Mouse (Mus musculus) hindbrain, embryonic 12.5 days (tissue): ENCODE measurements around the gene Flt3l. TPM values are rescaled to one million over a fixed set of nuclear protein-coding genes. Genes with fewer than 3 reads are reported as not detected.
A peak's percentile ranks its signal among the peaks of the same experiment; 100 is the strongest.
"Not testable (repeated sequence)": the region's sequence is repeated elsewhere in the genome, so short reads cannot be mapped to it uniquely, and the experiment has no call there.

Experiments used
- ATAC-seq: fragments of 200-750 bp; cut with Nextera tagmentation; 2 replicates; pipeline ENCODE4 v1.8.0; 2017; ENCODE audit warnings: moderate TSS enrichment; ENCODE audit not compliant: low FRiP score
- H3K27ac ChIP-seq: fragments of 300-500 bp; sonication (generic); 2 replicates; pipeline ENCODE4 v1.5.1; 2016; ENCODE audit warnings: mild to moderate bottlenecking
- H3K27me3 ChIP-seq: fragments of 300-500 bp; sonication (generic); 2 replicates; pipeline ENCODE4 v1.6.1; 2016; ENCODE audit warnings: mild to moderate bottlenecking
- H3K36me3 ChIP-seq: fragments of 300-500 bp; sonication (generic); 2 replicates; pipeline ENCODE4 v1.6.1; 2016; ENCODE audit warnings: mild to moderate bottlenecking
- H3K4me1 ChIP-seq: fragments of 300-500 bp; sonication (generic); 2 replicates; pipeline ENCODE4 v1.6.1; 2016
- H3K4me2 ChIP-seq: fragments of 300-500 bp; sonication (generic); replicated peaks from 2 replicates; pipeline ENCODE4 v1.6.1; 2016; ENCODE audit warnings: mild to moderate bottlenecking
- H3K4me3 ChIP-seq: fragments of 300-500 bp; sonication (generic); 2 replicates; pipeline ENCODE4 v1.5.1; 2016; ENCODE audit warnings: mild to moderate bottlenecking
- H3K9ac ChIP-seq: fragments of 300-500 bp; sonication (generic); 2 replicates; pipeline ENCODE4 v1.6.1; 2016; ENCODE audit warnings: mild to moderate bottlenecking, moderate library complexity
- H3K9me3 ChIP-seq: fragments of 300-500 bp; sonication (generic); replicated peaks from 2 replicates; pipeline ENCODE4 v1.6.1; 2016; ENCODE audit warnings: mild to moderate bottlenecking
- WGBS: fragments of 180-500 bp; shearing (Covaris S2); methylation state at CpG from one replicate; pipeline ENCODE4 v1.1.7; 2016; 5-methylcytosine and 5-hydroxymethylcytosine counted together
- polyA plus RNA-seq: library from polyadenylated mRNA; unstranded; fragments of >200 nt; fragmentation: Nextera tagmentation; extraction: Ambion mirVana; gene quantifications from 2 replicates; pipeline ENCODE4 v1.2.1, GENCODE M21; 2016

Flt3l gene
- polyA plus RNA-seq, 1 experiment from 2014 or later = 1.6 TPM

DNA sequence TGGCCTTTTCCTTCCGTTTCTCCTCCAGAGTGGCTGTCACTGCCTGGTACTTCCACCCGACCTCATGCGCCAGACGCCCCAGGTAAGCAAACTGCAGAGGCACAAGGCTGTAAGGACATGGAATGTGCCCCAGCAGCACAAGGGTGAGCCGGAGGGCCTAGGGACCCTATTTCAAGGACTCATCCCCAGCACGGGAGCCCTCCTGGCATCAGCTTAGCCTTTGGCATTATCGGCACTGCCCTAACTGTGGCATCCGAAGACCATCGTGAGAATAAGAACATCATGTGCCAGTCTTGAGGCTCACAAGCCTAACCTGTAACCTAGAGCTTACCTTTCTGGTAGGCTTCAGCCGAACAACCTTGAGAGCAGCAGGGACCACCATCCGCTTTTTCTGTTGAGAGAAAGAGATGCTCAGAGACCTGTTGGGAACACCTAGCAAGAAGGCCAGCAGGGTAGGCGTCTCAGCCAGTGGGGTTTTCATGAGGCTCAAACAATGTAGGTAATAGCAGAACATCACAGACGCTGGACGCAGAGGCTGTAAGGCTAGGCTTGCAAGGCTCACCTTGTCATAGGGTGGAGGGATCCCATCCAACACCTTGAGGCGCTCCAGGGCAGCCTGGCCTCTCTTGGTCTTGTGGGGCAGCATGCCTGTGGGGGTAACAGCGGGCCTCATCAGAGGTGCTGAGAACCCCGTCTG, 9.9 kb downstream of the Flt3l start:
- no peaks in the 10 kb centered on the region for H3K27me3 ChIP-seq
- peaks cover 42% of the 10 kb centered on the region for H3K36me3 ChIP-seq
- peak overlapping the region; percentile 97 for H3K4me2 ChIP-seq
- H3K4me1 ChIP-seq = peaks cover 51% of the 10 kb centered on the region
- 77% methylated on average over 17 of the region's 17 CpGs for WGBS
- no peak for ATAC-seq
- no peaks in the 10 kb centered on the region for H3K9me3 ChIP-seq
- peak overlapping the region; percentile 98 for H3K9ac ChIP-seq
- peak overlapping the region; percentile 87 for H3K4me3 ChIP-seq
- peak overlapping the region; percentile 88 for H3K27ac ChIP-seq

DNA sequence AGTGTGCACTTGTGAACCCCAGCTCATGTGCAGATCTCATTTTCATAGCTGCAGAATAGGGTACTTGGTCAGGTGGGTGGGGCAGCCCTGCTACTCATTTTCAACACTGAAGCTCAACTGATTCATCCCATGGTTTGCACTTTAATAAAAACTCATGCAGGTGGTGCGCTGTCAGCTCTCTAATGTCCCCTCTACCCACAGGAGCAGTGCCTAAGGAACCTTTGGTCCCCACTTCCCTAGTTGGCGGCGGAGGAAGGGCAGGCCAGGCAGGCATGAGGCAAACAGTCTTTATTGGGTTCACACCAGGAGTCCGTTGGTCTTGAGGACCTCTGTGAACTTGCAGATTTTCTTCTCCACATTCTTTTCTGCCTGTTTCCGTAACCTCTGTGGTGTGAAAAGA, 10.6 kb downstream of the Flt3l start:
- H3K9ac ChIP-seq, H3K9me3 ChIP-seq, H3K4me3 ChIP-seq, ATAC-seq, H3K27me3 ChIP-seq: not testable (repeated sequence)
- H3K4me1 ChIP-seq = peaks cover 52% of the 10 kb centered on the region
- H3K36me3 ChIP-seq = peaks cover 48% of the 10 kb centered on the region
- WGBS = 52% methylated on average over 5 of the region's 5 CpGs
- H3K4me2 ChIP-seq = peak overlapping the region; percentile 44; the same call in 1 of the 2 replicates
- H3K27ac ChIP-seq = peak overlapping the region; percentile 77; the same call in 1 of the 2 replicates

DNA sequence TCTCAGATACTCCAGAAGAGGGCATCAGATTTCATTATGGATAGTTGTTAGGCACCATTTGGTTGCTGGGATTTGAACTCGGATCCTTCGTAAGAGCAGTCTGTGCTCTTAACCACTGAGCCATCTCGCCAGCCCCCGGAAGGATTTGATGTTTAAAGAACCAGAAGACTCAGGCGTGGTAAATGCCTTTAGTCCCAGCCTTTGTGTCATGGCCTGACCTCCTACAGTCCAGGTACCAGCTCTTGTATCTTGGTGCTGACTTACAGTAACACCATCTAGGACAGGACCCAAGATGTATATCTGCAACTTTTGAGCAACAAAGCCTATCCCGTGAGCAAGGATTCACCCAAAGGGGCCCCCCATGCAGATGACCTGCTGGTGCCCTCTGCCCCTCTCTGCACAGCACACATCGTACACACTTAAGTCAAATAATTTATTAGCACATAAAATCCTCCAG, 11.1 kb downstream of the Flt3l start:
- no peak for ATAC-seq
- H3K27ac ChIP-seq = peak overlapping the region; percentile 77
- 21% methylated on average over 7 of the region's 7 CpGs for WGBS
- peaks cover 53% of the 10 kb centered on the region for H3K36me3 ChIP-seq
- peak overlapping the region; percentile 6; the same call in 1 of the 2 replicates for H3K9ac ChIP-seq
- no peaks in the 10 kb centered on the region for H3K27me3 ChIP-seq
- H3K4me3 ChIP-seq = peak overlapping the region; percentile 90; the same call in 1 of the 2 replicates
- H3K4me2 ChIP-seq = peak overlapping the region; percentile 44
- H3K4me1 ChIP-seq = peaks cover 50% of the 10 kb centered on the region
- no peaks in the 10 kb centered on the region for H3K9me3 ChIP-seq

DNA sequence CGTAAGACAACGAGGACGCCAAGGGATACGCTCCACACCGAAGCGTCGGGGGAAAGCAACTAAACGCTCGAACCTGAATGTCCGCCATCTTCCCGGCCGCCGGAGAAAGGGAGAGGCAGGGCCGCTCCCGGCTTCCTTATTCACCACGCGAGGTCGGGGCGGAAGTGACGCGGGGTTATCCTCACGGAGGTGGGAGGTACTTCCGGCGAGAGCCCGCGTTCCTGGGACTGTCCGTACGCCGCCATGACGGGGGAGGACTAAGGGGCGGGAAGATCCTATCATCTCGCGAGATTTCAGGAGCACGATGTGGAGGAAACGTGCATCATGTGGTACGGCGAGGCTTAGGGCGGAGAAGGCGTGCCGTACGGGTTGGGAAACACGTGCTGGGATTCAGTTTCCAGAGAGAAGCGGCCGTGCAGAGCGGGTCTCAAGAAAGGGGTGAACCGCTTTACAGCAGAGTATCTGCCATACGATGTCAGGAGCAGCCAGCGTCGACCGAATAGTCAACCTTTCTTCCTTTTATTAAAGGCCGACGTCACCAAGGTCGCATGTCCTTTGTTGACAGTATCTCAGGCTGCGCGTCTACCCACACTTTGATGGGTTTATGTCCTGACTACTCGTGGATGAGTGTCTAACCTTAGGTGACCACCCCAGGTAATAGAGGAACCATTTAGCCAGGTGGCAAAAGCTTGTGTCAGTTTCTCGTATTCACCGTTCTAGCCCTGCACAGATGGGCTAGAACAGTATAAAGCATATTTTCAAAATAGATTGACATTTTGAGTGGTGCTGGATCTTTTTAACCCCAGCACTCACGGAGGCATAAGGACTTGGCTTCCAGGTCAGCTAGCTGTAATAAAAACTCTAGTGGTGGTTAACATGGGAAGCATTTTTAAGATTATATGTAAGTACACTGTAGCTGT, 11.7 kb downstream of the Flt3l start, which contains the start of gene Rps11:
Rps11 (minus strand) TSS at position 216 of the 920 bp plus-strand sequence.
- Histone ChIP-seq H3K9me3 (no peaks in the 10 kb centered on the region), H3K36me3 (peaks cover 60% of the 10 kb centered on the region), H3K9ac (peak within 1 kb of the TSS; percentile 98), H3K27me3 (no peaks in the 10 kb centered on the region), H3K4me3 (peak within 1 kb of the TSS; percentile 90), H3K27ac (peak within 1 kb of the TSS; percentile 83), H3K4me2 (peak within 1 kb of the TSS; percentile 90), H3K4me1 (peaks cover 45% of the 10 kb centered on the region)
- ATAC-seq = peak; percentile 87
- WGBS = 2% methylated on average over 59 of the region's 59 CpGs

DNA sequence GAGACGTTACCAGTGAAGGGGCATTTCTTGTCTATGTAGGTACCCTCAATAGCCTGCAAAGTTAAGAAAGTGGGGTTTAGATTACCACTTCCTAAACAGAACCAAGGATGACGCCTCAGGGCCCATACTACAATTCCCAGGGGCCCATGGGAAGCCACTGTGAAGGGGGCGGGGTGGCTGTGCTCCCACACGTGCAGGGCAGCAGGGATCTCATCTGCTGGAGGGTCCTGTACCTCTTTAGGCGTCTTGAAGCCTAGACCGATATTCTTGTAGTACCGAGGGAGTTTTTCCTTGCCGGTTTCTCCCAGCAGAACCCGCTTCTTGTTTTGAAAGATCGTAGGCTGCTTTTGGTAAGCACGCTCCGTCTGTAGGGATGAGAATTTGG, 13.1 kb downstream of the Flt3l start:
- Histone ChIP-seq H3K9ac (peak overlapping the region; percentile 98), H3K36me3 (peaks cover 71% of the 10 kb centered on the region), H3K4me3 (peak overlapping the region; percentile 90), H3K27ac (0 out of 2 replicates have a peak overlapping the region, but pooled peaks have one; percentile 83), H3K27me3 (no peaks in the 10 kb centered on the region), H3K4me2 (peak overlapping the region; percentile 90), H3K9me3 (no peaks in the 10 kb centered on the region), H3K4me1 (peaks cover 43% of the 10 kb centered on the region)
- WGBS = 26% methylated on average over 12 of the region's 12 CpGs
- no peak for ATAC-seq

DNA sequence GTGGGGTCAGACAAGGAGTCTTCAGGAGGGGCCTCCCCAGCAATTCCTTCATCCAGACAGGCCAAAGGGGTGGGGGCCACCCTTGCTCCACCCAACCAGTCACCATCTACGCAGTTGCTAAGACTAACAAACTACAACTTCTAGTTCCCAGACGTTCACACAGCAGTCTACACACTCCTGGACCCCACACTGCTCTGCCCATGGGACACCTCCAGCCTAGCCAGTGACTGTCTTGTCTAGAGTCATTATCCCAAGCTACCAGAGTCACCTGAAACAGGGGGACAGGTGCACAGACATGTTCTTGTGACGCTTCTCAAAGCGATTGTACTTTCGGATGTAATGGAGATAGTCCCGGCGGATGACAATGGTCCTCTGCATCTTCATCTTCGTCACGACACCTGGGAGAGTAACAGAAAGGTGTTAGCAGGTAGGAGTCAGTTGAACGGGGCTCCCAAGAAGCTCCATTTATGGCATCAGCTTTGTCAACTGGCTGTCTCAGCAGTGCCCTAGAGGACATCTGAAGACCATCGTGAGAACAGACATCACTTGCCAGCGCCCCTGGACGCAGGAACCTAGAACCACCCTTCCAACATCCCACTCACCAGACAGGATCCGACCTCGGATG, 13.6 kb downstream of the Flt3l start:
- 89% methylated on average over 15 of the region's 15 CpGs for WGBS
- Histone ChIP-seq H3K27me3 (no peaks in the 10 kb centered on the region), H3K4me2 (peak overlapping the region; percentile 90), H3K27ac (no peak overlapping the region), H3K9ac (peak overlapping the region; percentile 98), H3K9me3 (no peaks in the 10 kb centered on the region), H3K4me3 (peak overlapping the region; percentile 90), H3K4me1 (peaks cover 41% of the 10 kb centered on the region), H3K36me3 (peaks cover 74% of the 10 kb centered on the region)
- no peak for ATAC-seq

DNA sequence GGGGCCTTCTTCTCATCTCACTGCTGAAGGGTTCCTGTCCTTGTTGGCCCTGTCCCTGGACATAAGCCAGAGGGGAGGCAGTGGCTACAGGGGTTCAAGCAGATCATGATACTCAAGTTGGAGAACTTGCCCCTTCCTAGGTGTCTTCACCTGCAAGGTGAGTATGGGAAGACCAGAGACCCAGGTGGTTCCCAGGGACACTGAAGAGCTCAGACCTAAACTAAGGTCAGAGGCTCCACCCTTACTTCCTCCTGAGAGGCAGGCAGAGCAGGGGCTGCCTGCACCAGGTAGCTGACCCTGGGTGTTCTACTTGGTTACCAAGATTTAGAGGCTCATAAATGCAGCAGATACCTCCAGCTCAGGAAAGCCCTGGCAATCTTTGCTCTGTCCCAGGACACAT, 14.3 kb downstream of the Flt3l start:
- Histone ChIP-seq H3K4me3 (no peak overlapping the region), H3K36me3 (peaks cover 72% of the 10 kb centered on the region), H3K9me3 (no peaks in the 10 kb centered on the region), H3K27me3 (no peaks in the 10 kb centered on the region), H3K4me2 (no peak overlapping the region), H3K27ac (no peak overlapping the region), H3K9ac (peak overlapping the region; percentile 33; the same call in 1 of the 2 replicates), H3K4me1 (peaks cover 33% of the 10 kb centered on the region)
- no peak for ATAC-seq

DNA sequence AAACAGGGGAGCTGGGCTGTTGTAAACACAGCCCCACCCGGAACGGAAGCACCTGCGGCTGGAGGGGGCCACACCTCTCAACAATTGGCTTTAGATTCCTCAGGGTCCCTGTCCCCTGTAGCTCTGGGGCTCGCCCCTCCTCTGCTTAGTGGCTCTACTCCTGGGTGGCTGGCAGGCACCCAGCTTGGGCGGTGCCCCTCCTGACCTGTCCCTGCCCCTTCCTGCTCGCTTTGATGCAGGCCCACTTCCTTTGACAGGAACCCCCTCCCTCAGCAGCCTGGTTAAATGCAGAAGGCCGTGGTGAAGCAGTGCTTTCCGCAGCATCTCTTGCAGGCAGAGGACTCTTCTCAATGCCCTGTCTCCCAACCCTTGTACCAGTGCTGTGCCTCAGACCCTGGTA, 14.8 kb downstream of the Flt3l start:
- Histone ChIP-seq H3K36me3 (peaks cover 66% of the 10 kb centered on the region), H3K27ac (no peak overlapping the region), H3K4me2 (no peak overlapping the region), H3K9me3 (no peaks in the 10 kb centered on the region), H3K9ac (peak overlapping the region; percentile 33; the same call in 1 of the 2 replicates), H3K27me3 (no peaks in the 10 kb centered on the region), H3K4me3 (no peak overlapping the region), H3K4me1 (peaks cover 28% of the 10 kb centered on the region)
- no peak for ATAC-seq
- WGBS = 81% methylated on average over 8 of the region's 8 CpGs

DNA sequence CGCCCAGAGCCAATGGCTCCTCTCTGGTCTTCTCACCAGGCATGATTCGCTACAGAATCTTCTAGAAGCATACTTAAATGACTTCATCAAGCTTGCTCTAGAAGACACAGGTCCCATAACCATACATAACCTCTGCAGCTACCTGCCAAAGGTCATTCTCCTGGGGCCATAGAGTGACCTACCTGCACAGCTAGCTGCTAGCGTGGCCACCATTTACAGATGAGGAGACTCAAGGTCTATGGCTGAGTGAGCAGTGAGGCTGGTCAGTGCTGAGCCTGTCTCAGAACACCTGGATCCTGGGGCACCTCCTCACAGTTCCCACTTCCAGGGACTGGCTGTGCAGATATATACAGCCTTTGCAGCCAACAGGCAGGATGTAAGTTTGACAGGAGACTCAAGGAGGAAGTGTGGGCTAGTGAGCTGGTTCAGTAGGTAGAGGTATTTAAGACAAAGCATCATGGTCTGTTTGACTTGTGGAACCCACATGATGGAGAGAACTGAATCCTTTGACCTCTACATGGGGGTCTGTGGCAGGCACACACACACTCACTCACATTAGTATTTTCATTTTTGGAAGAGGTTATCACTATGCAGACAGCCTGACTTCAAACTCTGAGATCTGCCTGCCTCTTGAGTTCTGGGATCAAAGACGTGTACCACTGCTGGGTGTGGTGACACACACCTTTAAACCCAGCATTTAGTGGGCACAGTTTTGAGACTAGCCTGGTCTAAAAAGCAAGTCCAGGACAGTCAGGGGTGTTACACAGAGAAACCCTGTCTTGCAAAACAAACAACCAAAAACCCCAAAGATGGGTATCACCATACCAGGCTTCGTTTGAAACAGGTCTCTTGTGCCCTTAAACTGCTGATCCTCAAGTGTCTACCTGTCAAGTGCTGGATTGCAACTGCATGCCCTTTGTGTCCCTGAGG, 16.2 kb downstream of the Flt3l start:
- ATAC-seq = no peak
- H3K36me3 ChIP-seq = peaks cover 52% of the 10 kb centered on the region

DNA sequence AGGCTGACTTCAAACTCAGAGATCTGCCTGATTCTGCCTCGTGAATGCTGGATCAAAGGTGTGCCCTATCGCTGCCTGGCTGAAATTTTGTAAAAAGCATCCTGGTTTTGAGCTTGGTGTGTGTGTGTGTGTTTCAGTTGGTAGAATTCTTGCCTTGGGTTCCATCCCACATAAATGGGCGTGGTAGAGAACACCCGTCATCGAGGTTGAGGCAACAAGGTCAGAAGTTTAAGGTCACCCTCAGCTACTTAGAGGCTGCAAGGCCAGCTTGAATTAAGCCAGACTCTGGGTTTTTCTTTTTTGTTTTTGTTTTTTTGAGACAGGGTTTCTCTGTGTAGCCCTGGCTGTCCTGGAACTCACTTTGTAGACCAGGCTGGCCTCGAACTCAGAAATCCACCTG, 17.9 kb downstream of the Flt3l start:
- Histone ChIP-seq H3K9me3 (no peaks in the 10 kb centered on the region), H3K4me1 (peaks cover 18% of the 10 kb centered on the region), H3K9ac (no peak overlapping the region), H3K27me3 (no peaks in the 10 kb centered on the region), H3K36me3 (peaks cover 51% of the 10 kb centered on the region), H3K4me3 (no peak overlapping the region), H3K27ac (no peak overlapping the region), H3K4me2 (no peak overlapping the region)
- ATAC-seq = no peak
- WGBS = 86% methylated on average over 6 of the region's 6 CpGs

More for the DNA sequence above, 16.2 kb downstream of the Flt3l start:
- no peak overlapping the region for H3K4me3 ChIP-seq
- WGBS = 80% methylated on average over 5 of the region's 5 CpGs
- no peak overlapping the region for H3K4me2 ChIP-seq
- no peak overlapping the region for H3K9ac ChIP-seq
- H3K27me3 ChIP-seq = no peaks in the 10 kb centered on the region
- H3K9me3 ChIP-seq = no peaks in the 10 kb centered on the region
- H3K4me1 ChIP-seq = peaks cover 23% of the 10 kb centered on the region
- H3K27ac ChIP-seq = no peak overlapping the region

DNA sequence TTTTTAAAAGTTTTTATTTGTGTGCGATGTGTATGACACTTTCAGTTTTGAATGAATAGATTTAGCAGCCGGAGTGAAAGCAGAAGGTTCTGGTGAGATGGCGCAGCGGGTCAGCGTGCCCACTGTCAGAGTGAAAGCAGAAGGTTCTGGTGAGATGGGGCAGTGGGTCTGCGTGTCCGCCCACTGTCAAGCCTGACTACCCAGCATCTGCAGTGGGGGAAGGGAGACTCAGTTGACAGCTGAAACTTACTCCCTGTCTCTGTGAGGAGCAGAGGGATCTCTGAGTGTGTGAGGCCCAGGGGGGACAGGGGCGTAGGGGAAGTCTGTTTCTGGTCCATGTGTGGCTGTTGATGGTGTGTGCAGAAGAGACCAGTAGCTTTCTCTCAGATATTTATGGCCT, 18.7 kb downstream of the Flt3l start:
- no peak overlapping the region for H3K4me2 ChIP-seq
- peaks cover 47% of the 10 kb centered on the region for H3K36me3 ChIP-seq
- no peak for ATAC-seq
- H3K27ac ChIP-seq = no peak overlapping the region
- H3K4me3 ChIP-seq = no peak overlapping the region
- no peaks in the 10 kb centered on the region for H3K27me3 ChIP-seq
- WGBS = 80% methylated on average over 8 of the region's 8 CpGs
- peaks cover 10% of the 10 kb centered on the region for H3K4me1 ChIP-seq
- H3K9ac ChIP-seq = no peak overlapping the region
- H3K9me3 ChIP-seq = no peaks in the 10 kb centered on the region
